Mouse (Mus musculus) erythroblast, embryonic 14.5 days (primary cell): ENCODE results near the gene Tor1a.

Experiments
- GATA1 ChIP-seq: IDR thresholded peaks from 2 replicates; pipeline ENCODE4 v1.6.1; 2012; ENCODE audit warnings: low read length, inconsistent platforms, mixed read lengths
- TAL1 ChIP-seq: IDR thresholded peaks from 3 replicates; pipeline ENCODE4 v1.6.1; 2012; ENCODE audit warnings: low read length, inconsistent platforms, mixed read lengths

- TF ChIP-seq GATA1 (no peak), TAL1 (no peak)
Observed at GRCm38 (mm10) chr2:30933032-30933431, 34.7 kb downstream of the Tor1a start.
